ENCODE assay signal across 8 mouse cellular contexts in the genomic region with DNA sequence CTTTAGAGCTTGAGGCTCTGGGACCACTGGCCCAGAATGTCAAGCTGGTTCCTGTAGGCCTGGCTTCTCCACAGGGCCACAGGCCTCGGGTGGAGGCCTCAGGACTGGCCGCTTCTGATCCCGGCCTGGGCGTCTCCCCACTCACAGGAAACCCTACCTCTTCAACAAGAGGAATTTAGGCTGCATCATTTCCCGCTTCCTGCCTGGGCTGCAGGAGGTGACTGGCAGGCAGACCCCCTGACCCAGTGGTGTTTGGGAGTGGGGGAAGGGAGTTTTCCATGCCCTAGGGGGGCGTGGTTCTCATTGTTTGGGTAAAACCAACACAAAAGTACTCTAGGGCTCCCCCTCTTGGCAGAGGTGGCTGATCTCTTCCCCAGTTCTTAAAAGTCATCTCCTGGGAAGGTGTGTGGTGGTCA. TPM values are rescaled to one million over a fixed set of nuclear protein-coding genes. Genes with fewer than 3 reads are reported as not detected.
DNase-seq lines count a peak whose midpoint lies in the region; ATAC-seq and TF ChIP-seq lines count a peak whose summit lies in the region.

No protein-coding gene starts in this region.

- ATAC-seq in intestine, postnatal 0 days = no peak

- no peak overlapping the region for H3K4me2 ChIP-seq in intestine, postnatal 0 days (replicated peaks; ENCODE audit: low read depth)

- no peak overlapping the region for H3K9ac ChIP-seq in intestine, postnatal 0 days (ENCODE audit: low read depth, low read length)

- peak; percentile 62 for TF ChIP-seq CTCF in intestine, postnatal 0 days (IDR thresholded peaks at IDR 0.05; ENCODE audit: low read depth)
- TF ChIP-seq CTCF in lung, adult 2 months (IDR thresholded peaks at IDR 0.05; ENCODE audit: insufficient read depth, low read length) = peak; percentile 41

- H3K27ac ChIP-seq in intestine, postnatal 0 days (ENCODE audit: low read depth, low read length) = peak overlapping the region; percentile 77

- 56% methylated on average over 6 of the region's 6 CpGs for WGBS in intestine, postnatal 0 days
- WGBS in lung, adult 2 months = 38% methylated on average over 6 of the region's 6 CpGs

- intact Hi-C loops in gastrocnemius, postnatal 14 days (cut with DNase I; ENCODE audit: low total_unique reads) = no loop called here

- peak; percentile 50 for DNase-seq in gastrocnemius, postnatal 14 days
- DNase-seq in gastrocnemius, adult 8-10 months (ENCODE audit: low spot score in 2 of 2) = no peak
- peak; percentile 68 for DNase-seq in brain, adult 2 months (ENCODE audit: low read depth, low spot score)
- DNase-seq in heart, adult 18-20 months = peak; percentile 88 to 92
- peak; percentile 62 for DNase-seq in lung, adult 2 months
- DNase-seq in spleen, postnatal 4 days (ENCODE audit: low spot score in 2 of 2) = peak; percentile 56 to 80
- DNase-seq in layer of hippocampus, adult 9-10 months (ENCODE audit: low spot score) = no peak

- H3K4me1 ChIP-seq in intestine, postnatal 0 days (replicated peaks; ENCODE audit: control insufficient read depth, insufficient read depth, low read length) = peaks cover 14% of the 10 kb centered on the region; the same call in 1 of the 2 replicates
- H3K4me1 ChIP-seq in lung, adult 2 months (ENCODE audit: control insufficient read depth, insufficient read depth, low read length) = peaks cover 36% of the 10 kb centered on the region

- TF ChIP-seq POLR2A in lung, adult 2 months (IDR thresholded peaks at IDR 0.05; ENCODE audit: borderline replicate concordance, extremely low read depth, low read depth, low read length) = peak; percentile 68; the same call in 1 of the 2 replicates

- H3K36me3 ChIP-seq in intestine, postnatal 0 days (ENCODE audit: control insufficient read depth, insufficient read depth) = peaks cover 33% of the 10 kb centered on the region

- no peaks in the 10 kb centered on the region for H3K9me3 ChIP-seq in intestine, postnatal 0 days (ENCODE audit: control insufficient read depth)

- no peaks in the 10 kb centered on the region for H3K27me3 ChIP-seq in intestine, postnatal 0 days (replicated peaks; ENCODE audit: control insufficient read depth, insufficient read depth, low read length)

- no peak overlapping the region for H3K4me3 ChIP-seq in intestine, postnatal 0 days (ENCODE audit: low read depth, low read length)
- peak overlapping the region; percentile 42 for H3K4me3 ChIP-seq in lung, adult 2 months (replicated peaks; ENCODE audit: extremely low read depth, low read depth, low read length)

RNA-seq across cellular contexts. Expression of gene Git1, which starts 4.0 kb away (rescaled TPM):
- total RNA-seq in gastrocnemius, postnatal 14 days (2021) = 10 to 100 TPM; 23.0 to 25.9 TPM
- total RNA-seq in gastrocnemius, adult 8-10 months (2022) = 10 to 100 TPM; 25.7 to 34.1 (median 29.7) TPM
- 10 to 100 TPM; 54.7 to 58.9 TPM for total RNA-seq in heart, adult 18-20 months (2021)
- 21.2 and 21.9 TPM in 2 replicates for polyA plus RNA-seq in intestine, postnatal 0 days (2015; fragmentation: Nextera tagmentation; extraction: Ambion mirVana)
- polyA plus RNA-seq in lung, adult 2 months (2012; rRNA removed) = 112 TPM in 2 replicates

RNA-seq across cellular contexts. Expression of gene Ankrd13b, which starts 7.9 kb away (rescaled TPM):
- total RNA-seq in gastrocnemius, postnatal 14 days (2021) = 1 to 10 TPM; 5.7 to 6.3 TPM
- total RNA-seq in gastrocnemius, adult 8-10 months (2022) = 10 to 100 TPM in 3 of 4 experiments, 1 to 10 TPM in 1; 9.1 to 13.7 (median 11.7) TPM
- total RNA-seq in heart, adult 18-20 months (2021) = 10 to 100 TPM in 1 of 2 experiments, 1 to 10 TPM in 1; 9.2 to 11.2 TPM
- 2.1 TPM in 2 replicates for polyA plus RNA-seq in intestine, postnatal 0 days (2015; fragmentation: Nextera tagmentation; extraction: Ambion mirVana)
- polyA plus RNA-seq in lung, adult 2 months (2012; rRNA removed) = 21.8 and 22.4 TPM in 2 replicates

RNA-seq across cellular contexts. Expression of gene Abhd15, which starts 17.6 kb away (rescaled TPM):
- total RNA-seq in gastrocnemius, postnatal 14 days (2021) = under 1 TPM; 0.45 to 0.53 TPM
- total RNA-seq in gastrocnemius, adult 8-10 months (2022) = under 1 TPM; 0.10 to 0.92 (median 0.39) TPM
- 1 to 10 TPM; 2.7 to 4.5 TPM for total RNA-seq in heart, adult 18-20 months (2021)
- 2.2 and 3.3 TPM in 2 replicates for polyA plus RNA-seq in intestine, postnatal 0 days (2015; fragmentation: Nextera tagmentation; extraction: Ambion mirVana)
- 3.8 and 5.9 TPM in 2 replicates for polyA plus RNA-seq in lung, adult 2 months (2012; rRNA removed)

RNA-seq across cellular contexts. Expression of gene Trp53i13, which starts 18.4 kb away (rescaled TPM):
- 1 to 10 TPM; 6.0 to 6.3 TPM for total RNA-seq in gastrocnemius, postnatal 14 days (2021)
- 1 to 10 TPM; 3.3 to 6.0 (median 3.8) TPM for total RNA-seq in gastrocnemius, adult 8-10 months (2022)
- 10 to 100 TPM in 1 of 2 experiments, 1 to 10 TPM in 1; 8.3 to 10.6 TPM for total RNA-seq in heart, adult 18-20 months (2021)
- 20.2 and 22.9 TPM in 2 replicates for polyA plus RNA-seq in intestine, postnatal 0 days (2015; fragmentation: Nextera tagmentation; extraction: Ambion mirVana)
- 31.8 and 41.5 TPM in 2 replicates for polyA plus RNA-seq in lung, adult 2 months (2012; rRNA removed)

RNA-seq across cellular contexts. Expression of gene Gm10392, which starts 21.6 kb away (rescaled TPM):
- total RNA-seq in gastrocnemius, postnatal 14 days (2021) = not detected
- total RNA-seq in gastrocnemius, adult 8-10 months (2022) = not detected
- total RNA-seq in heart, adult 18-20 months (2021) = not detected
- polyA plus RNA-seq in intestine, postnatal 0 days (2015; fragmentation: Nextera tagmentation; extraction: Ambion mirVana) = not detected in 2 replicates
- 0.08 TPM in 1 of 2 replicates, not detected in the other for polyA plus RNA-seq in lung, adult 2 months (2012; rRNA removed)

Comparison
In these comparisons a context has a peak if more than half of its experiments do, and no peak if none do; other contexts are left out.
1. DNase-seq: peak in gastrocnemius, postnatal 14 days (single experiment), brain, adult 2 months (single experiment), heart, adult 18-20 months (2 of 2), lung, adult 2 months (single experiment) and spleen, postnatal 4 days (2 of 2); none in gastrocnemius, adult 8-10 months (0 of 2) and layer of hippocampus, adult 9-10 months (single experiment).